Mouse (Mus musculus) midbrain, embryonic 11.5 days (tissue): ENCODE results near the gene Gm49355. TPM values are rescaled to one million over a fixed set of nuclear protein-coding genes. Genes with fewer than 3 reads are reported as not detected.
"Not testable (repeated sequence)": the region's sequence is repeated elsewhere in the genome, so short reads cannot be mapped to it uniquely, and the experiment has no call there.

ENCODE experiments used
- ATAC-seq: fragments of 200-750 bp; cut with Nextera tagmentation; 2 replicates; pipeline ENCODE4 v1.8.0; 2017; ENCODE audit warnings: moderate TSS enrichment, moderate library complexity; ENCODE audit not compliant: low FRiP score
- DNase-seq: peaks from one replicate; pipeline ENCODE4 v3.0.0; 2015; ENCODE audit warnings: low spot score; ENCODE audit errors: missing footprints
- H3K27ac ChIP-seq: fragments of 300-500 bp; sonication (generic); 2 replicates; pipeline ENCODE4 v1.5.1; 2014; ENCODE audit warnings: low read depth, low read length
- H3K27me3 ChIP-seq: fragments of 300-500 bp; sonication (generic); 2 replicates; pipeline ENCODE4 v1.6.1; 2014; ENCODE audit warnings: mild to moderate bottlenecking, low read length, moderate library complexity, mixed read lengths; ENCODE audit not compliant: control insufficient read depth, insufficient read depth
- H3K36me3 ChIP-seq: fragments of 300-500 bp; sonication (generic); 2 replicates; pipeline ENCODE4 v1.6.1; 2014; ENCODE audit warnings: mild to moderate bottlenecking, low read length, moderate library complexity, mixed read lengths; ENCODE audit not compliant: control insufficient read depth, insufficient read depth
- H3K4me1 ChIP-seq: fragments of 300-500 bp; sonication (generic); 2 replicates; pipeline ENCODE4 v1.6.1; 2014; ENCODE audit warnings: low read length; ENCODE audit not compliant: control insufficient read depth, insufficient read depth
- H3K4me2 ChIP-seq: fragments of 300-500 bp; sonication (generic); 2 replicates; pipeline ENCODE4 v1.6.1; 2014; ENCODE audit warnings: mild to moderate bottlenecking, moderate library complexity
- H3K4me3 ChIP-seq: fragments of 300-500 bp; sonication (generic); 2 replicates; pipeline ENCODE4 v1.5.1; 2014; ENCODE audit warnings: low read depth, low read length
- H3K9ac ChIP-seq: fragments of 300-500 bp; sonication (generic); 2 replicates; pipeline ENCODE4 v1.6.1; 2014; ENCODE audit warnings: low read length
- H3K9me3 ChIP-seq: fragments of 300-500 bp; sonication (generic); 2 replicates; pipeline ENCODE4 v1.6.1; 2016; ENCODE audit warnings: low read length; ENCODE audit not compliant: control insufficient read depth
- WGBS: fragments of 180-500 bp; shearing (Covaris S2); extraction: QIAGEN DNeasy Blood & Tissue Kit; methylation state at CpG from one replicate; pipeline ENCODE4 v1.1.7; 2014; 5-methylcytosine and 5-hydroxymethylcytosine counted together
- polyA plus RNA-seq: library from polyadenylated mRNA; unstranded; fragments of >200 nt; fragmentation: Nextera tagmentation; extraction: Ambion mirVana; gene quantifications from 2 replicates; pipeline ENCODE4 v1.2.1, GENCODE M21; 2014

Gene Gm49355
- polyA plus RNA-seq, result 0.16 TPM in 1 of 2 replicates, not detected in the other

- no peaks in the 10 kb centered on the region for H3K9me3 ChIP-seq
- ATAC-seq, result peak; percentile 53
- no peaks in the 10 kb centered on the region; the same call in 1 of the 2 replicates for H3K27me3 ChIP-seq
- H3K9ac ChIP-seq, result peak within 1 kb of the TSS; percentile 86
- no peak for DNase-seq
- peak within 1 kb of the TSS; percentile 77 for H3K27ac ChIP-seq
- peaks cover 2% of the 10 kb centered on the region; the same call in 1 of the 2 replicates for H3K4me1 ChIP-seq
- peak within 1 kb of the TSS; percentile 64 for H3K4me3 ChIP-seq
- 73% methylated on average over 6 of the region's 6 CpGs for WGBS
- H3K36me3 ChIP-seq, result no peaks in the 10 kb centered on the region
- peak within 1 kb of the TSS; percentile 94 for H3K4me2 ChIP-seq
Measured at GRCm38 (mm10) chr14:12283641-12284040, at the start of gene Gm49355. TSS of gene Gm49355 (plus strand) at chr14:12283976.

- H3K27ac ChIP-seq, result no peak overlapping the region
- H3K36me3 ChIP-seq, result no peaks in the 10 kb centered on the region
- 0 out of 2 replicates have a peak, but pooled peaks cover 3% of the 10 kb centered on the region for H3K4me1 ChIP-seq
- 76% methylated on average over 4 of the region's 4 CpGs for WGBS
- no peak overlapping the region for H3K9ac ChIP-seq
- no peak overlapping the region for H3K4me2 ChIP-seq
- DNase-seq (no peak), ATAC-seq (no peak)
- H3K4me3 ChIP-seq, result no peak overlapping the region
- no peaks in the 10 kb centered on the region for H3K27me3 ChIP-seq
- H3K9me3 ChIP-seq, result no peaks in the 10 kb centered on the region
Measured at GRCm38 (mm10) chr14:12243726-12244125, 40.0 kb upstream of the Gm49355 start.

- no peak overlapping the region for H3K9ac ChIP-seq
- DNase-seq, result no peak
- H3K4me1 ChIP-seq, result no peaks in the 10 kb centered on the region
- H3K27me3 ChIP-seq, result no peaks in the 10 kb centered on the region
- H3K27ac ChIP-seq, result no peak overlapping the region
- ATAC-seq, result no peak
- 66% methylated on average over 3 of the region's 3 CpGs for WGBS
- no peak overlapping the region for H3K4me3 ChIP-seq
- H3K36me3 ChIP-seq, result no peaks in the 10 kb centered on the region
- no peaks in the 10 kb centered on the region for H3K9me3 ChIP-seq
- H3K4me2 ChIP-seq, result no peak overlapping the region
Measured at GRCm38 (mm10) chr14:12276031-12276430, 7.7 kb upstream of the Gm49355 start.

- no peaks in the 10 kb centered on the region for H3K36me3 ChIP-seq
- peak within 1 kb of the TSS; percentile 86 for H3K9ac ChIP-seq
- peak within 1 kb of the TSS; percentile 94 for H3K4me2 ChIP-seq
- H3K4me1 ChIP-seq, result peaks cover 2% of the 10 kb centered on the region; the same call in 1 of the 2 replicates
- peak; percentile 98 for DNase-seq
- under 1% methylated on average over 47 of the region's 48 CpGs for WGBS
- no peaks in the 10 kb centered on the region for H3K9me3 ChIP-seq
- H3K27me3 ChIP-seq, result no peaks in the 10 kb centered on the region; the same call in 1 of the 2 replicates
- peak within 1 kb of the TSS; percentile 77 for H3K27ac ChIP-seq
- peak; percentile 99 for ATAC-seq
- H3K4me3 ChIP-seq, result peak within 1 kb of the TSS; percentile 64
Measured at GRCm38 (mm10) chr14:12284141-12284912, 551 bp downstream of the Gm49355 start, which contains the start of gene 3830406C13Rik. TSS of gene 3830406C13Rik (plus strand) at chr14:12284173.

GRCm38 (mm10) chr14:12289747-12290146 lies 6.0 kb downstream of the Gm49355 start:
- H3K36me3 ChIP-seq, DNase-seq, H3K4me1 ChIP-seq, H3K4me3 ChIP-seq, H3K9me3 ChIP-seq, H3K4me2 ChIP-seq, ATAC-seq, H3K27me3 ChIP-seq, H3K27ac ChIP-seq, H3K9ac ChIP-seq: not testable (repeated sequence)

- H3K27ac ChIP-seq, result no peak overlapping the region
- H3K27me3 ChIP-seq, result no peaks in the 10 kb centered on the region
- H3K4me1 ChIP-seq, result no peaks in the 10 kb centered on the region
- ATAC-seq (no peak), DNase-seq (peak; percentile 39)
- no peaks in the 10 kb centered on the region for H3K9me3 ChIP-seq
- 91% methylated on average over 7 of the region's 7 CpGs for WGBS
- H3K9ac ChIP-seq, result no peak overlapping the region
- no peaks in the 10 kb centered on the region for H3K36me3 ChIP-seq
- H3K4me2 ChIP-seq, result no peak overlapping the region
- no peak overlapping the region for H3K4me3 ChIP-seq
Measured at GRCm38 (mm10) chr14:12296391-12296790, 12.6 kb downstream of the Gm49355 start.

- Histone ChIP-seq H3K4me1 (no peaks in the 10 kb centered on the region), H3K36me3 (no peaks in the 10 kb centered on the region), H3K9ac (no peak overlapping the region), H3K4me3 (no peak overlapping the region), H3K9me3 (no peaks in the 10 kb centered on the region), H3K4me2 (no peak overlapping the region), H3K27me3 (no peaks in the 10 kb centered on the region), H3K27ac (no peak overlapping the region)
- no peak for ATAC-seq
- DNase-seq, result peak; percentile 66
Measured at GRCm38 (mm10) chr14:12299171-12299570, 15.4 kb downstream of the Gm49355 start.

GRCm38 (mm10) chr14:12299654-12300053 lies 15.9 kb downstream of the Gm49355 start:
- WGBS, result 49% methylated on average over 6 of the region's 6 CpGs
- H3K36me3 ChIP-seq, result no peaks in the 10 kb centered on the region
- H3K9ac ChIP-seq, result no peak overlapping the region
- no peak overlapping the region for H3K4me3 ChIP-seq
- ATAC-seq (no peak), DNase-seq (peak; percentile 59)
- H3K4me1 ChIP-seq, result no peaks in the 10 kb centered on the region
- H3K27me3 ChIP-seq, result no peaks in the 10 kb centered on the region
- no peaks in the 10 kb centered on the region for H3K9me3 ChIP-seq
- no peak overlapping the region for H3K27ac ChIP-seq
- H3K4me2 ChIP-seq, result no peak overlapping the region

- no peaks in the 10 kb centered on the region for H3K4me1 ChIP-seq
- no peaks in the 10 kb centered on the region for H3K36me3 ChIP-seq
- no peak for ATAC-seq
- H3K4me2 ChIP-seq, result no peak overlapping the region
- WGBS, result 76% methylated on average over 4 of the region's 4 CpGs
- H3K9me3 ChIP-seq, result no peaks in the 10 kb centered on the region
- no peaks in the 10 kb centered on the region for H3K27me3 ChIP-seq
- no peak overlapping the region for H3K9ac ChIP-seq
- H3K4me3 ChIP-seq, result no peak overlapping the region
- peak; percentile 76 for DNase-seq
- H3K27ac ChIP-seq, result no peak overlapping the region
Measured at GRCm38 (mm10) chr14:12300275-12300674, 16.5 kb downstream of the Gm49355 start.
